Mouse (Mus musculus): ENCODE measurements around the gene Trappc4. TPM values are rescaled to one million over a fixed set of nuclear protein-coding genes. Genes with fewer than 3 reads are reported as not detected.
A peak's percentile ranks its signal among the peaks of the same experiment; 100 is the strongest.
"Not testable (repeated sequence)": the region's sequence is repeated elsewhere in the genome, so short reads cannot be mapped to it uniquely, and the experiment has no call there.

The Trappc4 gene
- polyA plus RNA-seq, 1 experiment from 2014 or later, result 143 TPM

DNA sequence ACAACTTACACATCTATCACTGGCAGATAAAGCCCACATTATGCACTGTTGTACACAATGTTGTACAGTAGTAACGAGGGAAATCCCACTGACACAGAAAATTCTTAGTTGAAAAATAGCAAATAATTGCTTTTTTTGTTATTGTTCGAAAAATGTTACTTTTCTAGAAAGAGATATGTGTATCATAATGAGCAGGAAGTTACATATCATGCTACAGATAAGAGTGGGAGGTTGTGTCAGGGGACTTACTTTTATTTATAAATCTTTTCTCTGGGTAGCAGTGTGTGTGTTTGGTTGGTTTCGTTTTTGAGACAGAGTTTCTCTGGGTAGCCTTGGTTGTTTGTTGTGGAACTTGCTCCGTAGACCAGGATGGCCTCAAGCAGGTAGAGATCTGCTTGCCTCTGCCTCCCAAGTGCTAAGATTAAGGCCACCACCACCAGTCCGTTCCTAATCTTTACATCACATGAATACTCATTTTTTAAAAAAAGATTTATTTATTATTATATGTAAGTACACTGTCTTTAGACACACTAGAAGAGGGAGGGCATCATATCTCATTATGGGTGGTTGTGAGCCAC, 29.2 kb downstream of the Trappc4 start:
- H3K9me3 ChIP-seq (ENCODE audit: control insufficient read depth, low read length), result no peaks in the 10 kb centered on the region
- ATAC-seq (ENCODE audit: low FRiP score, low TSS enrichment), result no peak
- H3K4me1 ChIP-seq (ENCODE audit: control insufficient read depth, insufficient read depth, low read length), result peaks cover 16% of the 10 kb centered on the region; the same call in 1 of the 2 replicates
- no peaks in the 10 kb centered on the region for H3K27me3 ChIP-seq (ENCODE audit: control insufficient read depth, insufficient read depth, low read length)
- WGBS, result 82% methylated on average over 5 of the region's 5 CpGs
- peak overlapping the region; percentile 49 for H3K4me2 ChIP-seq (replicated peaks; ENCODE audit: low read depth, low read length)
- H3K9ac ChIP-seq (ENCODE audit: low read depth, low read length), result peak overlapping the region; percentile 67; the same call in 1 of the 2 replicates
- peak overlapping the region; percentile 69 for H3K4me3 ChIP-seq (ENCODE audit: low read length)
- H3K27ac ChIP-seq (ENCODE audit: low read depth, low read length), result no peak overlapping the region
- peaks cover 27% of the 10 kb centered on the region for H3K36me3 ChIP-seq (ENCODE audit: control insufficient read depth, insufficient read depth, low read length)

DNA sequence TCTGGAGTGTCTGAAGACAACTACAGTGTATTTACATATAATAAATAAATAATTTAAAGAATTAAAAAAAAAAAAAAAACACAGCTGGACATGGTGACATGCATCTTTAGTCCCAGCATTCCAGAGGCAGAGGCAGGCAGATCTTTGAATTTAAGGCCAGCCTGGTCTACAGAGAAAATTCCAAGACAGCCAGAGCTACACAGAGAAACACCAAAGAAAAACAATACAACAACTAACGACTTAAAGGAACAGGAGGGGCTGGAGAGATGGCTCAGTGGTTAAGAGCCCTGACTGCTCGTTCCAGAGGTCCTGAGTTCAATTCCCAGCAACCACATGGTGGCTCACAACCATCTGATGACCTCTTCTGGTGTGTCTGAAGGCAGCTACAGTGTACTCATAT, 30.1 kb downstream of the Trappc4 start:
- peaks cover 18% of the 10 kb centered on the region for H3K36me3 ChIP-seq (ENCODE audit: control insufficient read depth, insufficient read depth, low read length)
- ATAC-seq (ENCODE audit: low FRiP score, low TSS enrichment); H3K9me3 ChIP-seq (ENCODE audit: control insufficient read depth, low read length); H3K4me2 ChIP-seq (replicated peaks; ENCODE audit: low read depth, low read length); H3K27me3 ChIP-seq (ENCODE audit: control insufficient read depth, insufficient read depth, low read length); H3K27ac ChIP-seq (ENCODE audit: low read depth, low read length); H3K4me3 ChIP-seq (ENCODE audit: low read length); H3K9ac ChIP-seq (ENCODE audit: low read depth, low read length): not testable (repeated sequence)
- H3K4me1 ChIP-seq (ENCODE audit: control insufficient read depth, insufficient read depth, low read length), result peaks cover 16% of the 10 kb centered on the region; the same call in 1 of the 2 replicates
- 84% methylated on average over 2 of the region's 2 CpGs for WGBS

DNA sequence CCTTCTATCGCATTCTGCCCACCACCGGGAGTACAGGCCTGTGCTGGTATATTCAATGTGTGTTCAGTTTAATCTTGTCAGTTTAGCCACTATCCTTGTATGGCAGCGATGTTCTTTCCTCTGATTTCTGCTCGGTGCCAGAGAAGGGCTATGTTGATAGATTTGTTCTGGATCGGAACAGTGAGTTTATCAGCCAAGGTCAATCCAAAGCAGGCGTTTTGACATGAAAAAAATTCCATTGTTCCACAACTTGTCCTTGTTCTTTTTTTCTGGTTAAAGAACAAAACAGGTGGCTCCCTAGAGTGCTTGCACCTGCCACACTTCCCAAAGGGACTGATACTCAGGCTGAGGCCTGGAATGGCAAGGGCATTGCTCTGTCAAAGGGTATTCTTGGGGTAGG, 31.3 kb downstream of the Trappc4 start:
- Histone ChIP-seq H3K36me3 (ENCODE audit: control insufficient read depth, insufficient read depth, low read length) (peaks cover 6% of the 10 kb centered on the region; the same call in 1 of the 2 replicates), H3K9ac (ENCODE audit: low read depth, low read length) (no peak overlapping the region), H3K4me3 (ENCODE audit: low read length) (no peak overlapping the region), H3K27me3 (ENCODE audit: control insufficient read depth, insufficient read depth, low read length) (no peaks in the 10 kb centered on the region), H3K9me3 (ENCODE audit: control insufficient read depth, low read length) (no peaks in the 10 kb centered on the region), H3K4me2 (replicated peaks; ENCODE audit: low read depth, low read length) (no peak overlapping the region), H3K4me1 (ENCODE audit: control insufficient read depth, insufficient read depth, low read length) (peaks cover 16% of the 10 kb centered on the region; the same call in 1 of the 2 replicates), H3K27ac (ENCODE audit: low read depth, low read length) (no peak overlapping the region)
- 88% methylated on average over 6 of the region's 6 CpGs for WGBS
- no peak for ATAC-seq (ENCODE audit: low FRiP score, low TSS enrichment)

DNA sequence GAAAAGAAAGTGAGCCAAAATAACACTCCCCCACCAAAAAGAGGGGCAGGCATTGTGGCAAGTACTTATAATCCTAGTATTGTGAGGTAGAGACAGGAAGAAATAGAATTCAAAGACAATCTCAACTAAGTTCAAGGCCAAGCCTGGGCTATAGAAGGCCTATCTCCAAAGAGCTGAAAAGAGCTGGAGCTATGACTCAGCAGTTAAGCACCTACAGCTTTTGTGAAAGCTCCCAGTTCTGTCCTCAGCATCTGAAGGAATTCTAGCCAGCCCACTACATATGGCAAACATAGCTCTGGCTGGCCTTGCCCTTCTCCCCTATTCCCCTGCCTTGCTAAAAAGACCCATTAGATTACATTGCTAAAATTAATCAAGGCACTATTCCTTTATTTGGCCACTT, 34.0 kb downstream of the Trappc4 start:
- Histone ChIP-seq H3K27ac (ENCODE audit: low read depth, low read length) (no peak overlapping the region), H3K27me3 (ENCODE audit: control insufficient read depth, insufficient read depth, low read length) (no peaks in the 10 kb centered on the region), H3K4me3 (ENCODE audit: low read length) (no peak overlapping the region), H3K9me3 (ENCODE audit: control insufficient read depth, low read length) (no peaks in the 10 kb centered on the region), H3K4me1 (ENCODE audit: control insufficient read depth, insufficient read depth, low read length) (peaks cover 3% of the 10 kb centered on the region; the same call in 1 of the 2 replicates), H3K9ac (ENCODE audit: low read depth, low read length) (no peak overlapping the region), H3K36me3 (ENCODE audit: control insufficient read depth, insufficient read depth, low read length) (no peaks in the 10 kb centered on the region), H3K4me2 (replicated peaks; ENCODE audit: low read depth, low read length) (no peak overlapping the region)
- no peak for ATAC-seq (ENCODE audit: low FRiP score, low TSS enrichment)

- peaks cover 3% of the 10 kb centered on the region for H3K36me3 ChIP-seq (ENCODE audit: control insufficient read depth, insufficient read depth, low read length)
- H3K27me3 ChIP-seq (ENCODE audit: control insufficient read depth, insufficient read depth, low read length), result no peaks in the 10 kb centered on the region
- H3K9me3 ChIP-seq (ENCODE audit: control insufficient read depth, low read length), result no peaks in the 10 kb centered on the region
- WGBS, result 69% methylated on average over 3 of the region's 3 CpGs
- no peak overlapping the region for H3K4me2 ChIP-seq (replicated peaks; ENCODE audit: low read depth, low read length)
- no peak overlapping the region for H3K27ac ChIP-seq (ENCODE audit: low read depth, low read length)
- H3K9ac ChIP-seq (ENCODE audit: low read depth, low read length), result no peak overlapping the region
- peaks cover 6% of the 10 kb centered on the region; the same call in 1 of the 2 replicates for H3K4me1 ChIP-seq (ENCODE audit: control insufficient read depth, insufficient read depth, low read length)
- ATAC-seq (ENCODE audit: low FRiP score, low TSS enrichment), result no peak
- no peak overlapping the region for H3K4me3 ChIP-seq (ENCODE audit: low read length)
Measured at GRCm38 (mm10) chr9:44364480-44364879, 42.9 kb downstream of the Trappc4 start.

DNA sequence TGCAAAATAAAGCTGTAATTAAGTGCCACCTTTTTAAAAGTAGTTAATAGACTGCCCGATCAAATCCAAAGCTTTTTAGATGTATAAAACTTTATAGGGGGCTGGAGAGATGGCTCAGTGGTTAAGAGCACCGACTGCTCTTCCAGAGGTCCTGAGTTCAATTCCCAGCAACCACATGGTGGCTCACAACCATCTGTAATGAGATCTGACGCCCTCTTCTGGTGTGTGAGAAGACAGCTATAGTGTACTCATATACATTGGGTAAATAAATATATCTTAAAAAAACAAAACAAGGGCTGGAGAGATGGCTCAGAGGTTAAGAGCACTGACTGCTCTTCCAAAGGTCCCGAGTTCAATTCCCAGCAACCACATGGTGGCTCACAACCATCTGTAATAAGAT, 45.5 kb downstream of the Trappc4 start:
- peak overlapping the region; percentile 65 for H3K4me2 ChIP-seq (replicated peaks; ENCODE audit: low read depth, low read length)
- not testable (repeated sequence) for H3K9me3 ChIP-seq (ENCODE audit: control insufficient read depth, low read length); H3K27me3 ChIP-seq (ENCODE audit: control insufficient read depth, insufficient read depth, low read length); H3K4me1 ChIP-seq (ENCODE audit: control insufficient read depth, insufficient read depth, low read length)
- 45% methylated on average over 4 of the region's 4 CpGs for WGBS
- 0 out of 2 replicates have a peak, but pooled peaks have one; percentile 9 for ATAC-seq (ENCODE audit: low FRiP score, low TSS enrichment)
- peak overlapping the region; percentile 68 for H3K4me3 ChIP-seq (ENCODE audit: low read length)
- peaks cover 24% of the 10 kb centered on the region for H3K36me3 ChIP-seq (ENCODE audit: control insufficient read depth, insufficient read depth, low read length)
- H3K9ac ChIP-seq (ENCODE audit: low read depth, low read length), result peak overlapping the region; percentile 65; the same call in 1 of the 2 replicates
- H3K27ac ChIP-seq (ENCODE audit: low read depth, low read length), result peak overlapping the region; percentile 7; the same call in 1 of the 2 replicates

- Histone ChIP-seq H3K9me3 (ENCODE audit: control insufficient read depth, low read length) (no peaks in the 10 kb centered on the region), H3K27ac (ENCODE audit: low read depth, low read length) (peak within 1 kb of the TSS; percentile 7; the same call in 1 of the 2 replicates)
- 1% methylated on average over 44 of the region's 44 CpGs for WGBS
Measured at GRCm38 (mm10) chr9:44361190-44361917, 46.0 kb downstream of the Trappc4 start, which contains the start of gene Vps11. TSS of gene Vps11 (minus strand) at chr9:44361670.

GRCm38 (mm10) chr9:44357207-44357606, 50.2 kb downstream of the Trappc4 start:
- Histone ChIP-seq H3K9ac (ENCODE audit: low read depth, low read length) (no peak overlapping the region), H3K4me3 (ENCODE audit: low read length) (no peak overlapping the region), H3K4me1 (ENCODE audit: control insufficient read depth, insufficient read depth, low read length) (peaks cover 6% of the 10 kb centered on the region; the same call in 1 of the 2 replicates), H3K9me3 (ENCODE audit: control insufficient read depth, low read length) (no peaks in the 10 kb centered on the region), H3K4me2 (replicated peaks; ENCODE audit: low read depth, low read length) (no peak overlapping the region), H3K27me3 (ENCODE audit: control insufficient read depth, insufficient read depth, low read length) (no peaks in the 10 kb centered on the region), H3K27ac (ENCODE audit: low read depth, low read length) (no peak overlapping the region), H3K36me3 (ENCODE audit: control insufficient read depth, insufficient read depth, low read length) (peaks cover 71% of the 10 kb centered on the region)
- ATAC-seq (ENCODE audit: low FRiP score, low TSS enrichment), result no peak
- 75% methylated on average over 4 of the region's 4 CpGs for WGBS

More at GRCm38 (mm10) chr9:44361190-44361917, 46.0 kb downstream of the Trappc4 start, which contains the start of gene Vps11:
- Histone ChIP-seq H3K4me2 (replicated peaks; ENCODE audit: low read depth, low read length) (peak within 1 kb of the TSS; percentile 65), H3K4me1 (ENCODE audit: control insufficient read depth, insufficient read depth, low read length) (peaks cover 6% of the 10 kb centered on the region; the same call in 1 of the 2 replicates), H3K9ac (ENCODE audit: low read depth, low read length) (peak within 1 kb of the TSS; percentile 65), H3K4me3 (ENCODE audit: low read length) (peak within 1 kb of the TSS; percentile 68), H3K36me3 (ENCODE audit: control insufficient read depth, insufficient read depth, low read length) (peaks cover 29% of the 10 kb centered on the region), H3K27me3 (ENCODE audit: control insufficient read depth, insufficient read depth, low read length) (no peaks in the 10 kb centered on the region)
- ATAC-seq (ENCODE audit: low FRiP score, low TSS enrichment), result peak; percentile 93
